Mouse (Mus musculus) thymus, adult 2 months (tissue): ENCODE data around the gene Olfr281.
"Not testable (repeated sequence)": the region's sequence is repeated elsewhere in the genome, so short reads cannot be mapped to it uniquely, and the experiment has no call there.

ENCODE experiments used
- CTCF ChIP-seq: fragments of 200-500 bp; IDR thresholded peaks from 2 replicates; pipeline ENCODE4 v1.5.1; 2012; ENCODE audit warnings: mild to moderate bottlenecking, control low read depth, low read length, moderate library complexity, borderline replicate concordance; ENCODE audit not compliant: control insufficient read depth, poor library complexity, insufficient read depth; ENCODE audit errors: extremely low read depth
- POLR2A ChIP-seq: fragments of 200-500 bp; IDR thresholded peaks from 2 replicates; pipeline ENCODE4 v1.6.1; 2012; ENCODE audit warnings: mild to moderate bottlenecking, low read length, control low read depth, moderate library complexity; ENCODE audit not compliant: control insufficient read depth, poor library complexity, insufficient read depth; ENCODE audit errors: extremely low read depth

- TF ChIP-seq CTCF, POLR2A: not testable (repeated sequence)
Measured at GRCm38 (mm10) chr15:98430925-98431324, 21.5 kb upstream of the Olfr281 start, which contains the start of gene Olfr282.
